Mouse (Mus musculus) C2C12 (cell line): ENCODE measurements around the gene Plpp1.

Source experiments
- CTCF ChIP-seq: IDR thresholded peaks from one replicate; pipeline ENCODE4 v1.5.1; 2011; ENCODE audit not compliant: control insufficient read depth, insufficient read depth, insufficient read length
- USF1 ChIP-seq: IDR thresholded peaks from one replicate; pipeline ENCODE4 v1.6.1; 2011; ENCODE audit warnings: low read depth, mild to moderate bottlenecking, control low read depth, moderate library complexity

GRCm38 (mm10) chr13:112771447-112772208 is 29.0 kb upstream of the Plpp1 start:
- TF ChIP-seq CTCF: no peak
- no peak for TF ChIP-seq USF1
